ENCODE assay signal across 11 mouse cellular contexts in genomic region chr19:5872528-5872927, GRCm38 (mm10). TPM values are rescaled to one million over a fixed set of nuclear protein-coding genes. Genes with fewer than 3 reads are reported as not detected.
DNase-seq lines count a peak whose midpoint lies in the region; ATAC-seq and TF ChIP-seq lines count a peak whose summit lies in the region.
"Had no signal": no experiment of that assay in that cellular context is flagged by ENCODE, and none has a peak within 500 bp of the region (broad histone marks: within the 10 kb centered on the region; RNA-seq: fewer than 3 reads in every experiment).

No protein-coding gene starts in this region.

- no peak for DNase-seq in left cerebral cortex, adult 11 months (ENCODE audit: low spot score)
- no peak for DNase-seq in left cerebral cortex, adult 2 months (ENCODE audit: extremely low spot score in 1 of 2, low spot score in 2 of 2)
- DNase-seq: kidney, adult 9 months; lung, postnatal 4 days; retina, postnatal 1 day had no signal

- H3K4me2 ChIP-seq in hindbrain, embryonic 13.5 days, result no peak overlapping the region
- H3K4me2 ChIP-seq in hindbrain, embryonic 16.5 days (ENCODE audit: low read length), result no peak overlapping the region

- peaks cover 33% of the 10 kb centered on the region for H3K36me3 ChIP-seq in hindbrain, embryonic 13.5 days
- H3K36me3 ChIP-seq in hindbrain, embryonic 16.5 days (ENCODE audit: control insufficient read depth, insufficient read depth, low read length), result no peaks in the 10 kb centered on the region; the same call in 1 of the 2 replicates
- H3K36me3 ChIP-seq in E14TG2a.4 (ENCODE audit: insufficient read depth, low read length), result peaks cover 57% of the 10 kb centered on the region

- WGBS in hindbrain, embryonic 13.5 days, result 86% methylated on average over 4 of the region's 4 CpGs
- 94% methylated on average over 4 of the region's 4 CpGs for WGBS in hindbrain, embryonic 16.5 days

- no peak overlapping the region for H3K4me3 ChIP-seq in hindbrain, embryonic 13.5 days
- no peak overlapping the region for H3K4me3 ChIP-seq in hindbrain, embryonic 16.5 days (ENCODE audit: low read length)
- H3K4me3 ChIP-seq in E14TG2a.4 (replicated peaks; ENCODE audit: low read length), result peak overlapping the region; percentile 29
- H3K4me3 ChIP-seq in brown adipose tissue, adult 24 weeks (ENCODE audit: insufficient read depth, low read depth, low read length), result peak overlapping the region; percentile 7; the same call in 1 of the 2 replicates
- no peak overlapping the region for H3K4me3 ChIP-seq in left cerebral cortex, adult 2 months

- H3K9ac ChIP-seq in hindbrain, embryonic 13.5 days, result peak overlapping the region; percentile 85
- no peak overlapping the region for H3K9ac ChIP-seq in hindbrain, embryonic 16.5 days (ENCODE audit: low read depth, low read length)

- no peak for ATAC-seq in hindbrain, embryonic 13.5 days (ENCODE audit: low FRiP score)
- ATAC-seq in hindbrain, embryonic 16.5 days, result no peak
- ATAC-seq in megakaryocyte, adult 5-6 weeks (ENCODE audit: poor library complexity, severe bottlenecking), result peak; percentile 20; the same call in 1 of the 2 replicates

- H3K9me3 ChIP-seq in hindbrain, embryonic 13.5 days, result no peaks in the 10 kb centered on the region
- H3K9me3 ChIP-seq in hindbrain, embryonic 16.5 days (ENCODE audit: control insufficient read depth, low read length), result no peaks in the 10 kb centered on the region
- H3K9me3 ChIP-seq in E14TG2a.4 (ENCODE audit: low read length), result no peaks in the 10 kb centered on the region
- H3K9me3 ChIP-seq: G1E had no signal

- H3K27ac ChIP-seq in hindbrain, embryonic 13.5 days, result no peak overlapping the region
- H3K27ac ChIP-seq in hindbrain, embryonic 16.5 days (ENCODE audit: low read depth, low read length), result no peak overlapping the region
- H3K27ac ChIP-seq in brown adipose tissue, adult 24 weeks (replicated peaks; ENCODE audit: low read depth, low read length), result no peak overlapping the region
- H3K27ac ChIP-seq in left cerebral cortex, adult 2 months, result no peak overlapping the region

- no peaks in the 10 kb centered on the region for H3K27me3 ChIP-seq in hindbrain, embryonic 13.5 days
- no peaks in the 10 kb centered on the region for H3K27me3 ChIP-seq in hindbrain, embryonic 16.5 days (replicated peaks; ENCODE audit: control insufficient read depth, insufficient read depth, low read length)
- H3K27me3 ChIP-seq in E14TG2a.4 (ENCODE audit: insufficient read depth, low read length), result no peaks in the 10 kb centered on the region

- intact Hi-C loops in left cerebral cortex, adult 2 months (cut with DNase I), result no loop called here

- H3K4me1 ChIP-seq in hindbrain, embryonic 13.5 days (replicated peaks), result peaks cover 45% of the 10 kb centered on the region
- peaks cover 17% of the 10 kb centered on the region for H3K4me1 ChIP-seq in hindbrain, embryonic 16.5 days (ENCODE audit: control insufficient read depth, insufficient read depth, low read depth, low read length)
- H3K4me1 ChIP-seq in E14TG2a.4 (replicated peaks; ENCODE audit: low read depth, low read length), result peaks cover 60% of the 10 kb centered on the region
- peaks cover 13% of the 10 kb centered on the region for H3K4me1 ChIP-seq in brown adipose tissue, adult 24 weeks (ENCODE audit: control insufficient read depth, insufficient read depth, insufficient read length, low read length)

- no peak for TF ChIP-seq CTCF in E14TG2a.4 (conservative IDR thresholded peaks at IDR 0.05; ENCODE audit: low read length)
- TF ChIP-seq CTCF in left cerebral cortex, adult 2 months (IDR thresholded peaks at IDR 0.05), result no peak

RNA-seq across cellular contexts. Expression of gene Frmd8, which starts 2.5 kb away (rescaled TPM):
- 17.5 and 19.3 TPM in 2 replicates for polyA plus RNA-seq in hindbrain, embryonic 13.5 days (2015; fragmentation: Nextera tagmentation; extraction: Ambion mirVana)
- polyA plus RNA-seq in hindbrain, embryonic 16.5 days (2015; fragmentation: Nextera tagmentation; extraction: Ambion mirVana), result 18.1 and 20.1 TPM in 2 replicates
- polyA plus RNA-seq in brown adipose tissue, adult 24 weeks (2012; ENCODE audit: insufficient read depth, insufficient read length, missing spikeins), result 6.6 and 7.0 TPM in 2 replicates
- 21.4 and 21.9 TPM in 2 replicates for total RNA-seq in megakaryocyte, adult 5-6 weeks (2015)
- total RNA-seq in megakaryocyte, adult 5-6 weeks (2017), result 19.3 and 23.3 TPM in 2 replicates
- total RNA-seq in left cerebral cortex, adult 2 months (2021), result 10 to 100 TPM; 10.1 to 13.4 TPM

RNA-seq across cellular contexts. Expression of gene Slc25a45, which starts 5.1 kb away (rescaled TPM):
- polyA plus RNA-seq in hindbrain, embryonic 13.5 days (2015; fragmentation: Nextera tagmentation; extraction: Ambion mirVana), result 2.6 and 2.8 TPM in 2 replicates
- polyA plus RNA-seq in hindbrain, embryonic 16.5 days (2015; fragmentation: Nextera tagmentation; extraction: Ambion mirVana), result 2.2 and 2.6 TPM in 2 replicates
- 2.3 and 2.4 TPM in 2 replicates for polyA plus RNA-seq in brown adipose tissue, adult 24 weeks (2012; ENCODE audit: insufficient read depth, insufficient read length, missing spikeins)
- 55.6 and 67.9 TPM in 2 replicates for total RNA-seq in megakaryocyte, adult 5-6 weeks (2015)
- 69.1 and 73.5 TPM in 2 replicates for total RNA-seq in megakaryocyte, adult 5-6 weeks (2017)
- total RNA-seq in left cerebral cortex, adult 2 months (2021), result 1 to 10 TPM; 2.5 to 2.7 TPM

RNA-seq across cellular contexts. Expression of gene Tigd3, which starts 21.4 kb away (rescaled TPM):
- 15.2 and 15.9 TPM in 2 replicates for polyA plus RNA-seq in hindbrain, embryonic 13.5 days (2015; fragmentation: Nextera tagmentation; extraction: Ambion mirVana)
- 10.0 and 10.2 TPM in 2 replicates for polyA plus RNA-seq in hindbrain, embryonic 16.5 days (2015; fragmentation: Nextera tagmentation; extraction: Ambion mirVana)
- not detected in 2 replicates for polyA plus RNA-seq in brown adipose tissue, adult 24 weeks (2012; ENCODE audit: insufficient read depth, insufficient read length, missing spikeins)
- total RNA-seq in megakaryocyte, adult 5-6 weeks (2015), result 0.54 and 0.59 TPM in 2 replicates
- total RNA-seq in megakaryocyte, adult 5-6 weeks (2017), result 1.0 and 1.8 TPM in 2 replicates
- total RNA-seq in left cerebral cortex, adult 2 months (2021), result 1 to 10 TPM; 4.3 to 4.7 TPM

RNA-seq across cellular contexts. Expression of gene Dpf2, which starts 40.3 kb away (rescaled TPM):
- polyA plus RNA-seq in hindbrain, embryonic 13.5 days (2015; fragmentation: Nextera tagmentation; extraction: Ambion mirVana), result 128 and 137 TPM in 2 replicates
- 94.0 and 117 TPM in 2 replicates for polyA plus RNA-seq in hindbrain, embryonic 16.5 days (2015; fragmentation: Nextera tagmentation; extraction: Ambion mirVana)
- polyA plus RNA-seq in brown adipose tissue, adult 24 weeks (2012; ENCODE audit: insufficient read depth, insufficient read length, missing spikeins), result 22.6 and 36.6 TPM in 2 replicates
- 52.2 and 52.4 TPM in 2 replicates for total RNA-seq in megakaryocyte, adult 5-6 weeks (2015)
- total RNA-seq in megakaryocyte, adult 5-6 weeks (2017), result 88.7 and 107 TPM in 2 replicates
- total RNA-seq in left cerebral cortex, adult 2 months (2021), result 100 to 1,000 TPM in 1 of 2 experiments, 10 to 100 TPM in 1; 94.8 to 100 TPM

RNA-seq across cellular contexts. Expression of gene Cdc42ep2, which starts 52.1 kb away (rescaled TPM):
- polyA plus RNA-seq in hindbrain, embryonic 13.5 days (2015; fragmentation: Nextera tagmentation; extraction: Ambion mirVana), result 11.5 and 12.4 TPM in 2 replicates
- polyA plus RNA-seq in hindbrain, embryonic 16.5 days (2015; fragmentation: Nextera tagmentation; extraction: Ambion mirVana), result 22.2 and 23.4 TPM in 2 replicates
- polyA plus RNA-seq in brown adipose tissue, adult 24 weeks (2012; ENCODE audit: insufficient read depth, insufficient read length, missing spikeins), result 4.0 and 5.4 TPM in 2 replicates
- total RNA-seq in megakaryocyte, adult 5-6 weeks (2015), result 3.0 and 3.4 TPM in 2 replicates
- 1.7 and 1.9 TPM in 2 replicates for total RNA-seq in megakaryocyte, adult 5-6 weeks (2017)
- 1 to 10 TPM; 4.7 to 4.9 TPM for total RNA-seq in left cerebral cortex, adult 2 months (2021)

Comparison
In these comparisons a context has a peak if more than half of its experiments do, and no peak if none do; other contexts are left out.
1. H3K4me3 ChIP-seq: peak in E14TG2a.4 (single experiment) and brown adipose tissue, adult 24 weeks (single experiment); none in hindbrain, embryonic 13.5 days (single experiment), hindbrain, embryonic 16.5 days (single experiment) and left cerebral cortex, adult 2 months (single experiment).